Mouse (Mus musculus) midbrain, postnatal 0 days (tissue): Measurements from ENCODE around the gene Gfap. TPM values are rescaled to one million over a fixed set of nuclear protein-coding genes. Genes with fewer than 3 reads are reported as not detected.

Experiments
- ATAC-seq: fragments of 200-750 bp; cut with Nextera tagmentation; 2 replicates; pipeline ENCODE4 v1.8.0; 2017; ENCODE audit warnings: moderate number of reproducible peaks, mild to moderate bottlenecking, moderate TSS enrichment, moderate library complexity; ENCODE audit not compliant: low FRiP score
- DNase-seq: peaks from one replicate; pipeline ENCODE4 v3.0.0-alpha.2; 2015; ENCODE audit warnings: low spot score
- H3K27ac ChIP-seq: fragments of 300-500 bp; sonication (generic); 2 replicates; pipeline ENCODE4 v1.5.1; 2014; ENCODE audit warnings: low read depth, mild to moderate bottlenecking, low read length, mixed read lengths
- H3K27me3 ChIP-seq: fragments of 300-500 bp; sonication (generic); 2 replicates; pipeline ENCODE4 v1.6.1; 2014; ENCODE audit warnings: low read length, control low read depth, mixed read lengths; ENCODE audit not compliant: insufficient read depth
- H3K36me3 ChIP-seq: fragments of 300-500 bp; sonication (generic); 2 replicates; pipeline ENCODE4 v1.6.1; 2014; ENCODE audit warnings: low read length, control low read depth, mixed read lengths; ENCODE audit not compliant: insufficient read depth
- H3K4me1 ChIP-seq: fragments of 300-500 bp; sonication (generic); 2 replicates; pipeline ENCODE4 v1.6.1; 2014; ENCODE audit warnings: mild to moderate bottlenecking, control low read depth, antibody characterized with exemption, low read length, mixed read lengths; ENCODE audit not compliant: insufficient read depth
- H3K4me2 ChIP-seq: fragments of 300-500 bp; sonication (generic); 2 replicates; pipeline ENCODE4 v1.6.1; 2014; ENCODE audit warnings: low read depth, mild to moderate bottlenecking, low read length, mixed read lengths; ENCODE audit not compliant: poor library complexity, severe bottlenecking
- H3K4me3 ChIP-seq: fragments of 300-500 bp; sonication (generic); 2 replicates; pipeline ENCODE4 v1.5.1; 2014; ENCODE audit warnings: low read depth, mild to moderate bottlenecking, low read length, moderate library complexity
- H3K9ac ChIP-seq: fragments of 300-500 bp; sonication (generic); replicated peaks from 2 replicates; pipeline ENCODE4 v1.6.1; 2014; ENCODE audit warnings: mild to moderate bottlenecking, low read length, moderate library complexity, mixed read lengths; ENCODE audit not compliant: poor library complexity, severe bottlenecking
- H3K9me3 ChIP-seq: fragments of 300-500 bp; sonication (generic); 2 replicates; pipeline ENCODE4 v1.6.1; 2016; ENCODE audit warnings: low read length, control low read depth
- CTCF ChIP-seq: IDR thresholded peaks from 2 replicates; pipeline ENCODE4 v1.5.1; 2016; ENCODE audit warnings: antibody characterized with exemption, mild to moderate bottlenecking
- WGBS: fragments of 180-500 bp; shearing (Covaris S2); extraction: QIAGEN DNeasy Blood & Tissue Kit; methylation state at CpG from one replicate; pipeline ENCODE4 v1.1.7; 2014; 5-methylcytosine and 5-hydroxymethylcytosine counted together
- polyA plus RNA-seq: library from polyadenylated mRNA; unstranded; fragments of >200 nt; fragmentation: Nextera tagmentation; extraction: Ambion mirVana; gene quantifications from 2 replicates; pipeline ENCODE4 v1.2.1, GENCODE M21; 2015
- total RNA-seq: library from RNA; depleted of rRNA; stranded (reverse); fragments of >200 nt; gene quantifications from 2 replicates; pipeline ENCODE4 v1.2.3, GENCODE M21; 2014

Gene Gfap
- total and polyA plus RNA-seq, 2 experiments from 2014 or later, result 20.6 to 36.4 TPM

DNA sequence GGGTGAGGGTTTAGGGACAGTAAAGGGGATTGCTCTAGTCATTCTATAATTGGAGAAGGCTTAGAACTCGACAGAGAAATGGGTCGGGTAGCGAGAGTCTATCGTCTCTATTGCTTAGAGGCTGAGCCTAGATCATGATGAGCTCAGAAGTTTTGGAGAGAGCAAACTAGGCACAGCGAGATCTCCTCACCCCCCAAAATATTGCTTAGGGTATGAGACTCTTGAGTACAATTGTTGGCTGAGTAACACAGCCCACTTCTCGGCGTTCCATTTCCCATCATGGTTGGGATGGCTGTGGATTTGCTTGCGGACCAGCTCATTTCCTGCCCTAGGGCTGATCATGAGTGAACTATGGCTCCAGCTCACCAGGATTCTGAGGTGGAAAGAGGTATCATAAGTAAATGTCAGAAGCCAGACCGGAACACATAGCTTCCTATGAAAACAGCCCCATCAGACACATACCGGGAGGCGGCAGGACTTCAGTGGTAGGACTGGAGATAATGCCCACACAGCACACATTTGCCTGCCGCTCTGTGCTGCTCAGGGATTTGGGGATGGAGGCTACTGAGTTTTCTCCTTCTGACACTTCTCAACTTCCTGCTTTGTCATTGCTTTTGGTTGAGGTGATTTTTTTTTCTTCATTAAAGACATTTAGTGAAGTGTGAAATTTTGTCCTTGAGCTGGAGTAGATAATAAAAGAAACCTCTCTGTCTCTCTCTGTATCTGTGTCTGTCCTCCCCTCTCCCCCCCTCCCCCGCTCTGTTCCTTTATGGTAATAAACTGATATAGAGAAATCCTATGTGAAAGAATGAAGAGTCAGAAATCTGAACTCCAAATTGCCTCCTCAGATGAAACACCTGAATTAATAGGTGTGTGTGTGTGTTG lies 19.2 kb downstream of the Gfap start:
- H3K9ac ChIP-seq, result peak overlapping the region; percentile 67
- ATAC-seq (peak; percentile 6; the same call in 1 of the 2 replicates), DNase-seq (no peak)
- peaks cover 5% of the 10 kb centered on the region; the same call in 1 of the 2 replicates for H3K4me1 ChIP-seq
- H3K4me3 ChIP-seq, result peak overlapping the region; percentile 69
- H3K9me3 ChIP-seq, result no peaks in the 10 kb centered on the region
- H3K27me3 ChIP-seq, result no peaks in the 10 kb centered on the region
- peaks cover 8% of the 10 kb centered on the region for H3K36me3 ChIP-seq
- H3K4me2 ChIP-seq, result peak overlapping the region; percentile 68
- H3K27ac ChIP-seq, result peak overlapping the region; percentile 85
- TF ChIP-seq CTCF, result no peak
- WGBS, result 15% methylated on average over 13 of the region's 13 CpGs

DNA sequence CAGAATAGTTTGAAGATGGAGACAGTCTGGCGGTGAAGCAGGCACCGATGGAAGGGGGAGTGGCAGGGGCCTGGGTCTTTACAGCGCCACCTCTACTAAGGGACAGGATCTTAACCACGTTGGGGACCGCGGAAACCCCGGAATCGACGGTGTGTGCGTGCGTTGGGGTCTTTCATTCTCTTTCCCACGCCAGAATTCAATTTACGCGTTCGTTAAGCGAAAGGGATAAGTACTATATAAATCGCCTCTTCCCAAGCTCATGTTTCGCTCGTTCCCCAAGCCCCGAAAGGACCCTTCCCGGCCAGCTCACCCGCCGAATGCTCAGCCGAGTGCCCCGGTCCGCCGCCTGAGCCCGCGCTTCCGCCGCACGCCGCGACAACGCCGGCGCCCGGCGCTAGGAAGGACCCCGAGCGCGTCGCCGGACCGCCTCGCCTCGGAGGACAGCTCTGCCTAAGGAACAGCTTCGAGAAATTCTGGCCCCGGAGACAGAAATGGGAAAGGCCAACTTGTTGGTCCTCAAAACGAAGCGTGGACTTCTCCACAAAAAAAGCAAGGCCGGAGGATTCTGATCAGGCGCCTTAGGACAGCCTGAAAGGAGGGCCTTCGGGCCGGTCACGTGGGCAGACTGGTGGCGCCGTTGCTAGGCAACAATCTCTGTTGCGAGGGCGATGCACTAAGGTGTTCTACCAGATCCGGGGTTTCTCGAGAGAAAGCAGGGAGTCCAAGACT lies 20.0 kb downstream of the Gfap start, which contains the start of the genes Eftud2 and Ccdc103:
Gene Eftud2, minus strand, starts transcription at position 401 of the 729 bp plus-strand sequence.
Gene Ccdc103, plus strand, starts transcription at position 620 of the 729 bp plus-strand sequence.
- Histone ChIP-seq H3K27me3 (no peaks in the 10 kb centered on the region), H3K4me3 (peak within 1 kb of the TSS; percentile 69), H3K9me3 (no peaks in the 10 kb centered on the region), H3K9ac (peak within 1 kb of the TSS; percentile 67), H3K4me1 (peaks cover 5% of the 10 kb centered on the region; the same call in 1 of the 2 replicates), H3K36me3 (peaks cover 10% of the 10 kb centered on the region), H3K27ac (peak within 1 kb of the TSS; percentile 85), H3K4me2 (peak within 1 kb of the TSS; percentile 68)
- ATAC-seq (peak; percentile 89), DNase-seq (peak; percentile 93)
- WGBS, result under 1% methylated on average over 62 of the region's 62 CpGs
- peak; percentile 4; the same call in 1 of the 2 replicates for TF ChIP-seq CTCF

DNA sequence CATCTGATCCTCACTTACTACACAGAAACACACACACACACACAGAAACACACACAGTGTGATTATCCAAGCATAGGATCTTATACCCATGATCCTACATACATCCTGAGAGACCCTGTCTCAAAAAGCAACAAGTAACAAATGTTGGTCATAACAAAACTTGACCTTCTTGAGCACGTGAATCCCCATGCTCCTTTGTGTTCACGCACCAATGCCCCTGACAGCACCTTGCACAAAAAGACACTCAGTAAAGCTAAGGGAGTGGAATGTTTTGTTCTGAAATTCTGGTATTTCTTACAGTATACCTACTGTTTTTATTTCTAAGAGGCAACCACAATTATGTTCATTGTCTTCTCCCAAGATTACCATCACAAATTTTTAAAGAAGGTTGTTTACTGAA lies 21.2 kb downstream of the Gfap start:
- 64% methylated on average over 2 of the region's 2 CpGs for WGBS
- peak overlapping the region; percentile 68; the same call in 1 of the 2 replicates for H3K4me2 ChIP-seq
- TF ChIP-seq CTCF, result no peak
- H3K4me3 ChIP-seq, result peak overlapping the region; percentile 69; the same call in 1 of the 2 replicates
- H3K36me3 ChIP-seq, result peaks cover 18% of the 10 kb centered on the region
- no peak for ATAC-seq
- H3K27me3 ChIP-seq, result no peaks in the 10 kb centered on the region
- H3K9me3 ChIP-seq, result no peaks in the 10 kb centered on the region
- peaks cover 5% of the 10 kb centered on the region; the same call in 1 of the 2 replicates for H3K4me1 ChIP-seq
- 0 out of 2 replicates have a peak overlapping the region, but pooled peaks have one; percentile 67 for H3K9ac ChIP-seq
- H3K27ac ChIP-seq, result no peak overlapping the region
- no peak for DNase-seq

DNA sequence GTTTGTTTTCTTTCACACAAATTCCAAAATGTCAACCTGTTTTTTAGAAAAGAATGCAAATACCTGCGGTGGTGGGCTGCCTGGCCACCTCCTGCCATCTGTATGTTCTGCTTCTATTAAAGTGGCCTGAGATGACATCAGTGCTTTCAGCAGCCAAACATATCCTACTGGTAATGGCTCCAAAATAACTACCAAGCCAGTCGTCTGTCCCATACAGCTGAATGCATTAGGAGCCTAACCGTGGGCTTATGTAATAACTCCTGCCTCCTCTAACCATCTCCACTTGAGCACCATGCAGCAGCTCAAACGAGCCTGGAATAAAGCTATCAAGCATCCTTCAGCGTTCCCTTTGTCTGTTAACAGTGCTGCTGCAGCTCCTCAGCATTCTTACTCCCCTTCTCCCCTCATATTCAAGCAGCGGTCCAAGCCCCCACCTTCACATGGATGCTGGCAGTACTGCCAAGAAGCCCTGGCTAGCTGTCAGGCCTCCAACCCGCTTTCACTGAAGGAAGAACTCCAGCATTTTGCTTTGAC lies 25.8 kb downstream of the Gfap start:
- H3K9me3 ChIP-seq, result no peaks in the 10 kb centered on the region
- 89% methylated on average over 7 of the region's 7 CpGs for WGBS
- no peaks in the 10 kb centered on the region for H3K27me3 ChIP-seq
- peaks cover 2% of the 10 kb centered on the region; the same call in 1 of the 2 replicates for H3K4me1 ChIP-seq
- TF ChIP-seq CTCF, result no peak
- H3K27ac ChIP-seq, result no peak overlapping the region
- H3K4me2 ChIP-seq, result no peak overlapping the region
- DNase-seq (no peak), ATAC-seq (no peak)
- H3K9ac ChIP-seq, result no peak overlapping the region
- no peak overlapping the region for H3K4me3 ChIP-seq
- peaks cover 40% of the 10 kb centered on the region for H3K36me3 ChIP-seq

DNA sequence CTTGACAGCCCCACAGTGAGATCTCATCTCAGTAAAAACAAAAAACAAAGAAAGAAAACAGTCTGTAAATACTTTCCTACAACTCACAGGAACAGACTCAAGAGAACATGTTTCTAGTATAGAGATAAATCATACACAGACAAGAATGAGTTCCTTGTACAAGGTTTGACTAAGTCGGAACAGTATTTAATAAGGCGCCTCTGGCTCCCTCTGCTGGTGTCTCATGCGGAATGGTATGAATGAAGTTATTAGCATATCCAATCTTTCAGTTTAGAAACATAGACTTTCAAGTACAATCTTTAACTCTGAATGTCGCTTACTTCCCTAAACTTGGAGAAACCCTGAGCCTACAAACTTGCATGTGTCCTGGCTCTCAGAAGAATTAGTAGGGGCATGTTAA lies 36.4 kb downstream of the Gfap start:
- Histone ChIP-seq H3K36me3 (peaks cover 52% of the 10 kb centered on the region), H3K27ac (no peak overlapping the region), H3K4me2 (no peak overlapping the region), H3K9me3 (no peaks in the 10 kb centered on the region), H3K27me3 (no peaks in the 10 kb centered on the region), H3K9ac (no peak overlapping the region), H3K4me1 (no peaks in the 10 kb centered on the region), H3K4me3 (no peak overlapping the region)
- DNase-seq (peak; percentile 91), ATAC-seq (no peak)
- 32% methylated on average over 4 of the region's 4 CpGs for WGBS
- peak; percentile 88 for TF ChIP-seq CTCF
